Mouse (Mus musculus): ENCODE measurements around the gene Gpr50. TPM values are rescaled to one million over a fixed set of nuclear protein-coding genes. Genes with fewer than 3 reads are reported as not detected.

The Gpr50 gene
- polyA plus RNA-seq, 1 experiment, result not detected

GRCm38 (mm10) chrX:71661794-71662193 lies 1.7 kb upstream of the Gpr50 start:
- Histone ChIP-seq H3K4me3 (ENCODE audit: insufficient read depth, low read length) (no peak overlapping the region), H3K4me1 (ENCODE audit: control insufficient read depth, insufficient read depth, low read length) (no peaks in the 10 kb centered on the region), H3K27ac (ENCODE audit: insufficient read depth, low read depth, low read length) (no peak overlapping the region)
- no peak for TF ChIP-seq POLR2A (IDR thresholded peaks at IDR 0.05; ENCODE audit: borderline replicate concordance, low read depth, low read length)
- TF ChIP-seq CTCF (IDR thresholded peaks at IDR 0.05; ENCODE audit: low read depth, low read length), result no peak

GRCm38 (mm10) chrX:71663871-71664687 lies 612 bp downstream of the Gpr50 start:
- no peak overlapping the region for H3K27ac ChIP-seq (ENCODE audit: insufficient read depth, low read depth, low read length)
- TF ChIP-seq POLR2A (IDR thresholded peaks at IDR 0.05; ENCODE audit: borderline replicate concordance, low read depth, low read length) (no peak), CTCF (IDR thresholded peaks at IDR 0.05; ENCODE audit: low read depth, low read length) (no peak)
- peak overlapping the region; percentile 40 for H3K4me3 ChIP-seq (ENCODE audit: insufficient read depth, low read length)
- H3K4me1 ChIP-seq (ENCODE audit: control insufficient read depth, insufficient read depth, low read length), result no peaks in the 10 kb centered on the region

GRCm38 (mm10) chrX:71664688-71665026 lies 1.2 kb downstream of the Gpr50 start:
- no peaks in the 10 kb centered on the region for H3K4me1 ChIP-seq (ENCODE audit: control insufficient read depth, insufficient read depth, low read length)
- no peak overlapping the region for H3K27ac ChIP-seq (ENCODE audit: insufficient read depth, low read depth, low read length)
- peak overlapping the region; percentile 40; the same call in 1 of the 2 replicates for H3K4me3 ChIP-seq (ENCODE audit: insufficient read depth, low read length)
- TF ChIP-seq CTCF (IDR thresholded peaks at IDR 0.05; ENCODE audit: low read depth, low read length), result no peak
- no peak for TF ChIP-seq POLR2A (IDR thresholded peaks at IDR 0.05; ENCODE audit: borderline replicate concordance, low read depth, low read length)

DNA sequence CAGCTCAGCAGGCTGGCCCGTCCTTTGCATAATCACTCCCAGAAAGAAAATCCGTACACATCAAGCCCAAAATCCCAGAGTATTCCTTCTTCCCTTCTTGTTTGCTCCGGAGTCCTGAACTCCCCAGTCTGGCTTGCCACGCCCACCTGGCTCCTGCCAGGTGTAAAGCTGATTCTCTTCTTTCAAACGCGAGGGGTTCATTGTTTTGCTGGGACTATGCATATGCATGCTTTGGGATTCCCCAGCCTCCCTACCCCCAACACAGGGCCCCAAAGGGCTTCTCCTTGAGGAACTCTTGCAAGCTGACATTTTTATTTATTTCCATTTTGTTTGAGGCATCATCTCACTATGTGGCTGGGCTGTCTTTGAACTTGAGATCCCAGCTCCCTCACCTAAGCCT lies 6.8 kb downstream of the Gpr50 start:
- Histone ChIP-seq H3K27ac (ENCODE audit: insufficient read depth, low read depth, low read length) (no peak overlapping the region), H3K4me1 (ENCODE audit: control insufficient read depth, insufficient read depth, low read length) (no peaks in the 10 kb centered on the region), H3K4me3 (ENCODE audit: insufficient read depth, low read length) (no peak overlapping the region)
- no peak for TF ChIP-seq POLR2A (IDR thresholded peaks at IDR 0.05; ENCODE audit: borderline replicate concordance, low read depth, low read length)
- no peak for TF ChIP-seq CTCF (IDR thresholded peaks at IDR 0.05; ENCODE audit: low read depth, low read length)

DNA sequence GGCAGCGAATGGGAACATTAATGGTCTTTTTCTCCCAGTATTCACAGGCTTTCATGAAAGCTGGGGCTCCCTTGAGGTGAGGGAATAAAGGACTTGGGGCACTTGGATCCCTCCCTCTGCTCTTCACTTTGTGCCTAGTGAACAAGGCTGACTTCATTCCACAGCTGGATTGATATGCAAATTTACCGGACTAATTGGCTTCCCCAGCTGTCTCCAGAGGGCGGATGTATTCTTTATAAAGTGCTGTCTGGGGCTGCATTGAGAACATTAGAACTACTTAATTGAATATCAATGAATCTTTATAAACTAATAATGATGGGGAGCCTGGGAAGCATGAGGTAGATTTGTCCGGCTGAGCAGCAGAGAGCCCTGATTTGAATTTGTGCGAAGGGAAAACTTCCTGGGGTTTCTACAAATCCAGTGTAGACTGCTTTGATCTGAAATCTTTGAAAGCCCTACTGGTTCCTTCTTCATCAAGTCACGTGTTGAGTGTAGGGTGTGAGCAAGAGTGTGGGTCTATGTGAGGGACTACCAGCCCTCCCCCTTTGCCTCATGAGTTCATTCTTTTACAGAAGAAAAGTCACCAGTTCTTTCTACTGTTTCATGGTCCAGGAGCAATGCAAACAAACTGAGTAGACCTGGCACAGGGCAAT lies 37.5 kb downstream of the Gpr50 start:
- no peaks in the 10 kb centered on the region for H3K4me1 ChIP-seq (ENCODE audit: control insufficient read depth, insufficient read depth, low read length)

More for the DNA sequence above, 37.5 kb downstream of the Gpr50 start:
- TF ChIP-seq POLR2A (IDR thresholded peaks at IDR 0.05; ENCODE audit: borderline replicate concordance, low read depth, low read length), result no peak
- no peak for TF ChIP-seq CTCF (IDR thresholded peaks at IDR 0.05; ENCODE audit: low read depth, low read length)
- H3K27ac ChIP-seq (ENCODE audit: insufficient read depth, low read depth, low read length), result no peak overlapping the region
- no peak overlapping the region for H3K4me3 ChIP-seq (ENCODE audit: insufficient read depth, low read length)

Other genes starting within 250 kb of the Gpr50 start
- gene Cd99l2, start 170.8 kb upstream of the Gpr50 start, polyA plus RNA-seq (2012; ENCODE audit: insufficient read depth, insufficient read length, missing spikeins), result 22.9 and 23.8 TPM in 2 replicates
- gene Hmgb3, start 107.7 kb upstream of the Gpr50 start, polyA plus RNA-seq (2012; ENCODE audit: insufficient read depth, insufficient read length, missing spikeins), result 17.5 and 19.5 TPM in 2 replicates
- gene Vma21, start 152.3 kb downstream of the Gpr50 start, polyA plus RNA-seq (2012; ENCODE audit: insufficient read depth, insufficient read length, missing spikeins), result 47.5 and 62.8 TPM in 2 replicates

Measured in bone marrow macrophage, adult 2 months (primary cell).